Mouse (Mus musculus): Measurements from ENCODE around the gene Ncdn.

DNA sequence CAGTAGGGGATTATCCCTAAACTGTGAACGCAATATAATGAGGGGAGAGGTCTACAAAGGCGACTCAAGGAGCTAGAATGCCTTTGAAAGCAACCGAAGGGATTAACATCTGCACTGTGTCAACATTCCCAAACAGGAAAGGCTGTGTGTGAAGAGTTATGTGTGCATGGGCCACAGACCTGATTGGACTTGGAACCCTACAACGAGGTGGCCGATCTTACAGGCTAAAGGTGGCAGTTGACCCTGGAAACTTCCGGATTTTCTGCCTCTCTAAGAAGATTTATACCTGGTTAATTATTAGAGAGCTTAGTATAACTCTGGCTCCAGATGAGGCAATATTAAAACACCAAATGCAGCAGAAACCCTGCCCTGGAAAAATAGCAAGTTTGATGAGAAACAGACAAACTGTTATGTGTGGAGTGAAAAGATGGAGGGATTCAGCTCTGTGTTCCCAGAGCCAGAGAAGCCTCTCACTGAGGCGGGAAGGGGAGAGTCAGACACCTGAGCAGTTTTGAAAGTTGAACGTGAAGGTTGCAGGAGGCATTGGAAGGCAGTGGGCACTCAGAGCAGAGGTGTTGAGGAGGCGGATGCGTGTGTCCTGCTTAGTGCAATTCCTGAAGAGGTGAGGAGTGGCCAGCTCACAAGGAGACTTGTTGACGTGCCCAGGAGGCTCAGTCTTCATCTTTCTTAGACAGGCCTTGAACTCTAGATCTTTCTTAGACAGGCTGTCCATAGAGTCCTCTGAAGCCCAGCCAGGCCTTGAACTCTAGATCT, 9.5 kb upstream of the Ncdn start:
- TF ChIP-seq EP300 (optimal IDR thresholded peaks at IDR 0.05) = no peak
- no peak for TF ChIP-seq CTCF (IDR thresholded peaks at IDR 0.05; ENCODE audit: low read depth)

Data from stomach, postnatal 0 days (tissue).